7 mouse cellular contexts compared by ENCODE assay signal in genomic region chr12:73952879-73953278, GRCm38 (mm10). TPM values are rescaled to one million over a fixed set of nuclear protein-coding genes. Genes with fewer than 3 reads are reported as not detected.
DNase-seq lines count a peak whose midpoint lies in the region; ATAC-seq lines count a peak whose summit lies in the region.

No protein-coding gene starts in this region.

- H3K4me1 ChIP-seq in heart, embryonic 16.5 days (ENCODE audit: control insufficient read depth, insufficient read depth, low read length), result peaks cover 25% of the 10 kb centered on the region
- H3K4me1 ChIP-seq in midbrain, embryonic 10.5 days, result peaks cover 25% of the 10 kb centered on the region
- H3K4me1 ChIP-seq in stomach, embryonic 14.5 days (ENCODE audit: control insufficient read depth, insufficient read depth, low read length), result peaks cover 5% of the 10 kb centered on the region; the same call in 1 of the 2 replicates

- no peaks in the 10 kb centered on the region for H3K27me3 ChIP-seq in heart, embryonic 16.5 days (ENCODE audit: control insufficient read depth, insufficient read depth, low read length)
- H3K27me3 ChIP-seq in midbrain, embryonic 10.5 days (ENCODE audit: low read depth, poor library complexity, severe bottlenecking), result peaks cover 18% of the 10 kb centered on the region
- H3K27me3 ChIP-seq in stomach, embryonic 14.5 days (ENCODE audit: control insufficient read depth, insufficient read depth, low read length), result no peaks in the 10 kb centered on the region

- peak overlapping the region; percentile 53 for H3K4me3 ChIP-seq in heart, embryonic 16.5 days (ENCODE audit: low read length)
- peak overlapping the region; percentile 50 for H3K4me3 ChIP-seq in midbrain, embryonic 10.5 days
- peak overlapping the region; percentile 20 for H3K4me3 ChIP-seq in stomach, embryonic 14.5 days (ENCODE audit: low read depth, low read length)

- ATAC-seq in heart, embryonic 16.5 days (replicated peaks; ENCODE audit: extremely low read depth, insufficient read depth, low FRiP score), result peak; percentile 19; the same call in 1 of the 2 replicates
- no peak; the same call in 1 of the 2 replicates for ATAC-seq in stomach, embryonic 14.5 days (ENCODE audit: insufficient number of reproducible peaks, insufficient read depth, low FRiP score, low read depth)

- H3K27ac ChIP-seq in heart, embryonic 16.5 days (ENCODE audit: low read length), result peak overlapping the region; percentile 54
- H3K27ac ChIP-seq in midbrain, embryonic 10.5 days (replicated peaks), result peak overlapping the region; percentile 57; the same call in 1 of the 2 replicates
- H3K27ac ChIP-seq in stomach, embryonic 14.5 days (ENCODE audit: low read length), result no peak overlapping the region

- H3K36me3 ChIP-seq in heart, embryonic 16.5 days (ENCODE audit: control insufficient read depth, insufficient read depth), result 0 out of 2 replicates have a peak, but pooled peaks cover 2% of the 10 kb centered on the region
- peaks cover 2% of the 10 kb centered on the region; the same call in 1 of the 2 replicates for H3K36me3 ChIP-seq in midbrain, embryonic 10.5 days
- H3K36me3 ChIP-seq in stomach, embryonic 14.5 days (ENCODE audit: control insufficient read depth, insufficient read depth, low read length), result peaks cover under 1% of the 10 kb centered on the region; the same call in 1 of the 2 replicates

- peak; percentile 30 for DNase-seq in urinary bladder, postnatal 14 days (ENCODE audit: low spot score)
- no peak for DNase-seq in urinary bladder, adult 2 months (ENCODE audit: low spot score)
- peak; percentile 78 for DNase-seq in embryo, embryonic 10 days (ENCODE audit: low spot score)
- peak; percentile 32 to 35 for DNase-seq in left cerebral cortex, postnatal 36 days (ENCODE audit: low spot score in 2 of 2)
- DNase-seq in midbrain, embryonic 10.5 days (ENCODE audit: low spot score), result peak; percentile 61

- H3K9ac ChIP-seq in heart, embryonic 16.5 days (ENCODE audit: low read length), result peak overlapping the region; percentile 74
- H3K9ac ChIP-seq in stomach, embryonic 14.5 days (replicated peaks; ENCODE audit: low read depth, low read length), result no peak overlapping the region

- no peaks in the 10 kb centered on the region for H3K9me3 ChIP-seq in heart, embryonic 16.5 days (replicated peaks; ENCODE audit: control insufficient read depth, low read length)
- no peaks in the 10 kb centered on the region for H3K9me3 ChIP-seq in midbrain, embryonic 10.5 days (replicated peaks)
- H3K9me3 ChIP-seq in stomach, embryonic 14.5 days (ENCODE audit: control insufficient read depth, low read depth, low read length), result no peaks in the 10 kb centered on the region

- WGBS in heart, embryonic 16.5 days, result 4% methylated on average over 15 of the region's 15 CpGs
- WGBS in midbrain, embryonic 10.5 days, result 13% methylated on average over 15 of the region's 15 CpGs
- 14% methylated on average over 15 of the region's 15 CpGs for WGBS in stomach, embryonic 14.5 days

- peak overlapping the region; percentile 73 for H3K4me2 ChIP-seq in heart, embryonic 16.5 days (ENCODE audit: low read depth, low read length)
- H3K4me2 ChIP-seq in stomach, embryonic 14.5 days (replicated peaks; ENCODE audit: low read depth, low read length), result peak overlapping the region; percentile 49

- intact Hi-C loops in left cerebral cortex, postnatal 36 days (cut with DNase I), result no loop called here

RNA-seq across cellular contexts. Expression of gene Snapc1, which starts 11.4 kb away (rescaled TPM):
- 15.3 and 18.1 TPM in 2 replicates for polyA plus RNA-seq in urinary bladder, adult 2 months (2012; rRNA removed)
- polyA plus RNA-seq in heart, embryonic 16.5 days (2015; fragmentation: Nextera tagmentation; extraction: Ambion mirVana), result 17.3 and 17.7 TPM in 2 replicates
- 10 to 100 TPM; 41.1 to 50.4 TPM for total RNA-seq in left cerebral cortex, postnatal 36 days (2021)
- 22.5 and 22.8 TPM in 2 replicates for polyA plus RNA-seq in midbrain, embryonic 10.5 days (2016; fragmentation: Nextera tagmentation; extraction: Ambion mirVana)
- 20.9 and 22.4 TPM in 2 replicates for polyA plus RNA-seq in stomach, embryonic 14.5 days (2014; fragmentation: Nextera tagmentation; extraction: Ambion mirVana)

RNA-seq across cellular contexts. Expression of gene Gm49321, which starts 15.4 kb away (rescaled TPM):
- not detected in 2 replicates for polyA plus RNA-seq in urinary bladder, adult 2 months (2012; rRNA removed)
- 9.4 and 10.1 TPM in 2 replicates for polyA plus RNA-seq in heart, embryonic 16.5 days (2015; fragmentation: Nextera tagmentation; extraction: Ambion mirVana)
- 10 to 100 TPM; 10.5 to 13.3 TPM for total RNA-seq in left cerebral cortex, postnatal 36 days (2021)
- polyA plus RNA-seq in midbrain, embryonic 10.5 days (2016; fragmentation: Nextera tagmentation; extraction: Ambion mirVana), result 16.3 and 17.1 TPM in 2 replicates
- polyA plus RNA-seq in stomach, embryonic 14.5 days (2014; fragmentation: Nextera tagmentation; extraction: Ambion mirVana), result 11.6 and 16.1 TPM in 2 replicates

RNA-seq across cellular contexts. Expression of gene Syt16, which starts 44.6 kb away (rescaled TPM):
- 13.8 and 16.9 TPM in 2 replicates for polyA plus RNA-seq in urinary bladder, adult 2 months (2012; rRNA removed)
- 0.17 and 0.24 TPM in 2 replicates for polyA plus RNA-seq in heart, embryonic 16.5 days (2015; fragmentation: Nextera tagmentation; extraction: Ambion mirVana)
- total RNA-seq in left cerebral cortex, postnatal 36 days (2021), result 100 to 1,000 TPM in 1 of 2 experiments, 10 to 100 TPM in 1; 82.4 to 104 TPM
- polyA plus RNA-seq in midbrain, embryonic 10.5 days (2016; fragmentation: Nextera tagmentation; extraction: Ambion mirVana), result 1.8 and 3.6 TPM in 2 replicates
- 2.3 and 2.7 TPM in 2 replicates for polyA plus RNA-seq in stomach, embryonic 14.5 days (2014; fragmentation: Nextera tagmentation; extraction: Ambion mirVana)

RNA-seq across cellular contexts. Expression of gene Hif1a, which starts 51.7 kb away (rescaled TPM):
- polyA plus RNA-seq in urinary bladder, adult 2 months (2012; rRNA removed), result 55.6 and 55.8 TPM in 2 replicates
- polyA plus RNA-seq in heart, embryonic 16.5 days (2015; fragmentation: Nextera tagmentation; extraction: Ambion mirVana), result 93.8 and 95.1 TPM in 2 replicates
- 10 to 100 TPM; 54.6 TPM for total RNA-seq in left cerebral cortex, postnatal 36 days (2021)
- 83.3 and 95.0 TPM in 2 replicates for polyA plus RNA-seq in midbrain, embryonic 10.5 days (2016; fragmentation: Nextera tagmentation; extraction: Ambion mirVana)
- polyA plus RNA-seq in stomach, embryonic 14.5 days (2014; fragmentation: Nextera tagmentation; extraction: Ambion mirVana), result 79.0 and 87.4 TPM in 2 replicates

Comparison
In these comparisons a context has a peak if more than half of its experiments do, and no peak if none do; other contexts are left out.
1. RNA of gene Gm49321, which starts 15.4 kb away (polyA plus RNA-seq): 16.3 to 17.1 TPM in midbrain, embryonic 10.5 days, 11.6 to 16.1 TPM in stomach, embryonic 14.5 days and 9.4 to 10.1 TPM in heart, embryonic 16.5 days; not detected in urinary bladder, adult 2 months; every median in the first group is over 10 times any median in the second.
2. Peak in every context shown above with its lines, with median percentiles within 50 percentile points of each other: H3K4me3 ChIP-seq.